Mouse (Mus musculus): ENCODE measurements at regions not wholly inside any gene's neighbourhood (a gene's known extent, or its start where the extent isn't known, plus 50 kb on each side); places are given as distances from the start of the nearest gene placed in this dataset.

DNA sequence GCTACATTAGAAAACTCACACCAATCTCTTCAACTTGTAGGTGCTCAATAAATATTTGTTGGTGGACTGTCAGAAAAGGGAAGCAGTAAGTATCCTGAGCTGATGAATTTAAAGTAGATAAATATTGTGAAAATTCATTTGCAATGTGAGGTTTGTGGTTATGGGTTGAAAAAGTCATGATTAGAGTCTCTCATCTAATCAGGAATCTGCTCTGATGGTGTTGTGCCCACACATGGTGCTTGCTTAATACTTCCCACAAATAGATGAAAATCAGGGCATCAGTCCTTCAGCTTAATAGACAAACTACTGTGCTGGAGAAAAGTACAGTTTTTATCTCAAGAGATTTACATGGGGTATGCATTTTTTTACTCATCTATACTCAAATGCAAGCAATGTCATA lies 59.9 kb downstream of the S1pr1 start:
- no peak for DNase-seq (ENCODE audit: low read depth, low spot score)

DNA sequence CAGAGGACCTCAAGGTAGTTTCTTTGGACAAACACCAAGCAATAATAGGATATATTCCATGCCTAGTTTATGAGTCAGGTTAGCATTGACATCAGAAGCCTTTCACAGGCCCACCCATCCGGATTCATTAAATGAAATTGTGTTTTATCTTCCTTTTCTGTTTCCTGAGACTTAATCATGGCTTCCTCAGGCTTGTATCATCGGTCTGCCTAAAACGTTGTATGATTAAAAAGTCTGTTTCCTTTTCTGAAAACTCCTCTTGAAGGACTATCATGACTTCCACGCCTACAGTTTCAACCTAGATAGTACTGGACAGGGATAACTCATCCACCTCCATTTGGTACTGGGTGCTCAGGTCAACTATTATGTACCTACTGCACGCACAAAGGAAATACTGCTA lies 62.6 kb downstream of the S1pr1 start:
- no peak for DNase-seq (ENCODE audit: low read depth, low spot score)

DNA sequence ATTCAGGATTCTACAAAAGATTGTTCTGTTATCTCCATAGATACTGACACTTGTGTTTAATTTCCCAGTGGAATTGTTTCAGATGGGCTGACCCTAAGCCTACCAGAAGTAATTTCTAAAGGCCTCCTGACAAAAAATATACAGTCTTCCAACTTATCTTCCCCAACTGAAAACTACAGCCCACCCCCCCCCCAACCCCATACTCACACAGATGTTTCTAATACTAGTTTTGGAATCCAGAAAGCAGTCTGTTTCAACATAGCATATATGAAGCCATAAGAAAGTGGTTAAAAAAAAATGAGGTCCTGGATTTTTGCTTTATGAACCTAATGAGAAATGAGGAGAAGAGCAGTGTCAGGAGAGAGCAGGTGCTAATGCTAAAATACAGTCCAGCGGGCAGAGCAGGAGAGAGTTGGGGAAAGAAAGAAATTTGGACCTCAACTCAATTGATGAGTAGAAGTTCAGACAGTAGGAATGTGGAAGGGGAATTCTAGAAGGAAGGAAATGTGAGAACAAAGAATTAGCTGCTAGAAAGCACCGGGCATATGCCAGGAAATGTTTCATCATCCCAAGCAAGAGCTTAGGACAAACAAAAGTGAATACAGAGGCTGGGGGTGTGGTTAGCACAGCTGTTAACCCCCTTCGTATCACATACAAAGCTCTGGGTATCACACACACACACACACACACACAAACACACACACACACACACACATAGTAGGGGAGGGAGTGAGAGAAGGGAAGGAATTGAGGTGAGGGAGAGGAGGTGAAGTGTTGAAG lies 65.3 kb downstream of the S1pr1 start:
- DNase-seq (ENCODE audit: low read depth, low spot score) = no peak

DNA sequence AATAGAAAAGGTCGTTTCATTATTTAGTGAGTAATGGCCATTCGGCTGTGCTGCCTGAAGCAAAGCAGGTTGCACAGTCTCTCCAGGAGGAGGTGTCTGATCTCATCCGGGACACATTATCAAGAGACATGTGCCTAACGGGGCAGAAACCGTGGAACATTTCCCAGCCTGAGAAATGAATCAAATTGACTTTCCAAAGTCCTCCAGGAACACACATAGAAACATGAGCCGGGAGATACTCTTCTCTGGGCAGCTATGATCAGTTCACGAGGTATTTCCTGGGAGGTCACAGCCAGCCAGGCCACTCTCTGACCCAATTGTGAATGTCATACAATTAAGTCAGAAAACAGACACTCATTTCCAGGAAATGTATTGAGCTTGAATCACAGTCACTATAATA lies 67.9 kb downstream of the S1pr1 start:
- no peak for DNase-seq (ENCODE audit: low read depth, low spot score)

DNA sequence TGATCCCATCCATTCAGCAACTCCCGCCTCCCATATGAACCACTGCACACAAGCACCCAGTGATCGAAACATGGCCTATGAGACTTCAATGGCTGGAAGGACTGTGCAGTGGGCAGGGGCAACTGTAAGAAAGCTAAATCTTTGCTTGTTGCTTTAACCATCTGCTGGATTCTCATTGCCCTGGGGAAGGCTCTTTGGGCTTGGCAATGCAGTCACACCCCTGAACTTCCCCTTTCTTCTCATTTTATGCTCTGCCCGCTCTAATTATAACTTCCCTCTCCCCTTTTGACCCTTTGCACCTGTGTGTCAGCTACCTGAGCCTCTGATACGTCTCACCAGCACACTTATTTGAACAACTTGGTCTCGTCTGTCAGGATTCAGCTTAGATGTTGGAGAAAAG lies 70.6 kb downstream of the S1pr1 start:
- peak; percentile 93 for DNase-seq (ENCODE audit: low read depth, low spot score)

DNA sequence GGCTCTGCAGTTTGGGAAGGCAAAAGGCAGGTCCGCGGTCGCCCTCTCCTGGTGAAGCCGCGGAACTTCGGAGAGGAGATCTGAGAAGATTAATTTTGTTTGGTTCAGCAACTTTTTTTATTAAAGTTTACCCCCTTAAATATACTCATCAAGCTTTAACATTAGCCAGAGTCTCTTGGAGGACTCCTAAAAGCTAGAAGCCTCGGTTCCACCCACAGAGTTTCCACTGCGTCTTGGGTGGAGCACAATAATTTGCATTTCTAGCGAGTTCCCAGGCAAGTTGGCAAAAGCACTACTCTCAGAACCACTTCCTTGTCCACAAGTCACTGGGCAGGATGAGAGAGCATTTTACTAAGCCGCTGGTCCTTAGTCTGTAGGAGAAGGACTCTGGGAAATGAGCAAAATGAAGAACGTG lies 72.0 kb downstream of the S1pr1 start:
- DNase-seq (ENCODE audit: low read depth, low spot score) = peak; percentile 87

DNA sequence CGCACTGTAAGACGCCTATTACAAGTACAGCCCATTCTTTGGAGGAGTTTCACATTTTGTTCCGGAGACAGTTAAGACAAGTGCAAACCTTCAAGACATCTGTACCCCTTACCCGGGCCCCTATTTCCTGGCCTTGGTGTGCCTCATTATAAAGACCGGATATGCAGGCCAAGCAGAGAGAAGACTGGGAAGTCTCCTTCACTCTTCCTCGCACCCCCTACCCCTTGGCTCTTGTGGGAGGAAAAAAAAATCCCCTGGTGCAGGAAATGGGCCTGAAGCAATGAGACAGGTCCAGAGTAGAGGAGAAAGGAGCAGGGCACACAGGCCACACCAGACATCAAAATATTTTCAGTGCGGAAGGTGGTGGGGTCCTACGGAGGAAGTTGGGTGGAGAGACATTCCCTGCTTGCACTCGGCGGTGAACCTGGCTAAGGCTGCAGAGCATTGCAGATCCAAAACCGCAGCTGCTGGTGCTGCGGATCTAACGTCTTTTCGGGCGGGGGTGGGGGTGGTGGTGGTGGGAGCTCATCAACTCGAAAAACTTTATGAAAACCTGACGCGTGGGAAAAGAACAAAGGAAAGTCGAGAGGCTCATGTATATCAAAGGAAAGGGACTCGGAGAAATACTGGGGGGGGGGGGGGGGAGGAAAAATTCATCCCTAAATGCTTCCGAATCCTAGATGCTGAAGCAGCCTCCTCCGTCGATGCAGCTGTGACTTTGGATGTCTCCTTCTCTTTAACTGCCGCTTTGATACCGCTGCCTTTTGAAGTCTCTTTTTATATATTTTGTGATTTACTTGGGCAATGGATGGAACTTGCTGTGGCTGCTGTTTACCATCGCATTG lies 72.6 kb downstream of the S1pr1 start:
- no peak for DNase-seq (ENCODE audit: low read depth, low spot score)

DNA sequence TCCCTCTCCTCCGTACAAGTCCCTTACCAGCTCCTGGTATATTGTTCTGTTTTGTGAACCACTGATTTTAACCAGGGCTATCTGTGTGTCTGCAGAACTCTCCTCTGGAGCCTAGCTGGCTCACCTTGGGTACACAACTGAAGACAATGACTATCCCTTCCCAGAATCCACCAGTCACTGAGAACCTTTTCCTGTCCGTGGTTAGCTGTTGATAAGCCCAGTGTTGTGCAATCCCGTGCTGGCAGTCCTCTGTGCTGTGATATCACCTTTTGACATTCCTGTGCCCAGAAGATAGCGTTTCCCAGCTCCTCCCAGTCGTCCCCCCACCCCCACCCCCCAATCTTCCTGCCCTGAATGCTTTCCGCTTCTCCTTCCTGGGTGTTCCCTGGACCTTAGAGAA lies 73.5 kb downstream of the S1pr1 start:
- no peak for DNase-seq (ENCODE audit: low read depth, low spot score)

DNA sequence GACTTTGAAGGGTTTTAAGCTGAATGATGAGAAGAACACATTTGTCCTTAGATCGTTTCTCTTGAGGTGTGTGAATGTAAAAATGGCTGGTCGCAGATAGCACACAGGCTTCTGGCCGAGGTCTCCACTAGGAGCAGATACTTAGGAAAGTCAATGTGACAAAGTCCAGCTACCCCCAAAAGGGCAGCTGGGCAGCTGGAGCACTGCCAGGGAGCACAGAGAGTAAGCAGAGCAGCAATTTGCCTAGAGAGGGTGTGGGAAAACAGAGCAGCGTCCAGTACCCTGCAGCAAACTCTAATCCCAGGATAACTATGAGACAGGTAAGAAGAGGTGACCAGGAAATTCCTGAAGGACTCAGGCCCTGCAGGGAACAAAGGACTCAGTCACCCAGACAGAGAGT lies 79.4 kb downstream of the S1pr1 start:
- no peak for DNase-seq (ENCODE audit: low read depth, low spot score)

DNA sequence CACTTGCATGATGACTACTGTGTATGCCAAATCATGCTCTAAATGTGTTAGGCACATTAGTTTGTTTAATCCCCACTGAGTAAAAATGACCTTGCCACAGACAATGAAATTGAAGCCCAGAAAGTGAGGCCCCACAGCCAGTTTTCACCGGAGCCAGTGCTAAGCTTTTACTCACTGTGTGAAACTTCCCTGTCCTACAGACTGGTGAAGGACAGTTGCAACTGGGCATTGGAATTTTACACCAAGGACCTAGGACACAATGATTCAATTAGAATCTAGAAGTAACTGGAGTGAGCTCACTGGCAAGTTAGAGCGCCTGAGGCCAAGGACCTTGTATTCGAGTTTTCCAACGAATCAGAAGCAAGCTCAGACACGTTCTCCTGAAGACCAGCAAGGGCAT lies 79.8 kb downstream of the S1pr1 start:
- DNase-seq (ENCODE audit: low read depth, low spot score) = no peak

DNA sequence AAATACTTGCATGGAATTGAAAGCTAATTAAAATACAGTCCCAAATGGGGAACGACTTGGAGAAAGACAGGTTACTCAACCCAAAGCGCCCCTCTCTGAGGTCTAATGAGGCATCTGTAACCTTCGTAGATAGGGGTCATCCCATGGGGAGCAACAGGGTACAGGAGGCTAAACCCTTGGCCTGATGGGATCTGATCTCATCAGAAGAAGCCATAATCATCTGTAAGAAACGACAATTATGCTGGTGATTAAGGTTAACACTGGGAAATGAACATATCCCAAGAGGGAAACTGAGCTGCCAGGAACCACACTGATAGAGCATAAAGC lies 82.5 kb downstream of the S1pr1 start:
- no peak for DNase-seq (ENCODE audit: low read depth, low spot score)

DNA sequence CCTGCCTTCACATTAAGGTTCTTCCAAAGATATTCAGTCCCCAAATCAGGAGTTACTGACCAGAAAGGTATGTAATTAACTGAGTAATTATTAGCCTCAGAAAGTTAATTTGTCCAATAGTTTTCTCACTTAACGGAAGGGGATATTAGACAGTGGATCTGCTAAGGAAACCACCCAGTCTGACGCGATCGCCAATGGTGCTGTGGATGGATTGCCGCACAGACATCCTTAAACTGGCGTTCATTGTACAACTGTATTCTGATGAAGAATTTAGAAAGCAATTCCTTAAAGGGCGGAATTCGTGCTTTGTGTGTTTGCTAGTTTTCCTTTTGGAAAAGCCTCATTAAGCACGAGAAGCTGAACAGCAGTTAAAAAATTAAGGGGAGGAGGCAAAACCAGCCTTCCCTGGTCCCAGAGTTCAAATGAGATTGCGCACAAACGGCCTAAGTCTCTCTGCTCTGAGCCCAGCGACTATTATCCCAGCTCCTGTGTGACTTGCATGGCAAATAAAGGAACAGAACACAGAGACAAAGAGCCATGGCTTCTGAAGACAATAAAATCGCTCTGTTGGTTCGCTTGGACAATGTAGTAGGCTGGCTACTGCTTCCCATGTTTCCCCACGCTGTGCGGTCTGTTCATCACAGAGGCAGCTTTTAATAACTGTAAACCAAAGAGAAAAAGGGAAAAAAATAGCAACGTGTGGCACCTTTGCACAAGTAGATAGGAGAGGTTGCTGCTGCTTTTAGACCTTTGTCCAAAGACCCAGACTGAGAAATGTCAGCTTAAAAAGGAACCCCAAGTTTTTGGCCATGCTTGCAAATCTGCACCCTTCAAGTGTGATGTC lies 83.1 kb downstream of the S1pr1 start:
- DNase-seq (ENCODE audit: low read depth, low spot score) = no peak

DNA sequence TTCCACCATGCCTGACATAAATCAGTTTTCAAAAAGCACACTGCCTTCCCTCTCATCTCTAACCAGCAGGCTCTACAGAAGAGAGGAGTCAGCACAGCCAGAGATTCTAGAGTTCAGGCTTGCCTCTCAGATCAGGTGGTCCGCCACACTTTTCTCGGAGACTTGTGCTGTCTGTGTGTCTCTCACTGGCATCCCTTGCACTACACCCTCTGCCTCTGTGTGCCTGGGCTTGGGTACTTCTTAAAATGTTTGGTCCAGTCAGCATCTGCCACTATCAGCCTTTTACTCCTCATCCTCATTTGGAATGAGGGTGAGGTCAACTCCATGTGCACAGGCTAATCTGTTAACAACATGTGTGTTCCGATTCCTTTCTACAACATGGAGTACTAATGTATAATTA lies 92.0 kb downstream of the S1pr1 start:
- no peak for DNase-seq (ENCODE audit: low read depth, low spot score)

DNA sequence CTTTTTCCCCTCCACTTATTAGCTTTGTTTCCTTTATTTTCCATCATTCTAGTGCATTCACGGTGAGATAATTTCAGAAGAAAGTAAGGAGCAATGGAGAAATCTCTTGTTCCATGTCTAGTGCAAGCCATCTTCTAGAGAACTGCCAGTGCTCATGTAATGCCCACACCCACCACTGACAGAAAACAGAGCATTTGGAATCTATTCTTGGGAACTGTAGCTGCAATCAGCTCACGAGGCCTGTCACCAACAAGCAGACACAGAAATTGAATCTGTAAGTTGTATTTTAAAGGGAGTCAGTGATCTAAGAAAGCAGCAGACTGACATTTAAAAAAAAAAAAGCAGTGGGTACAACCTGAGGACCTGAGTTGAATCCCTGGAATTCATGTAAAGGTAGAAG lies 92.6 kb downstream of the S1pr1 start:
- DNase-seq (ENCODE audit: low read depth, low spot score) = no peak

DNA sequence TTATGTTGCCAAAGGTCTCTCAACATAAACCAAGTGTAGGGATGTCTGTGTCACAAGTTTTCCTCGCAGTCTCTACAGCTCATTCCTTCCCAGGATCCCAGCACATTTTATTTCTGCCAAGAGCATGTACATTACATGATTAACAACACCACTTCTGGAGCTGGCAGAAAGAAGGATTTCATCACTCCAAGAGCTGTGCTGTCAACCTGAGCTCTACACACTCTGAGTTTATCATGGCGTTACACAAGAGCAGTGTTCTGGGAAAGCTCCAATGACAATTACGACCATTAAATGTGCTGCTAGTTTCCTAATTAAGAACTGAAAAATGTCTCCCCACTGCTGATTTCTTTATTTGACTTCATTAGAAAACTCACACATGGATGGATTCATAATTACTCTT lies 94.9 kb downstream of the S1pr1 start:
- DNase-seq (ENCODE audit: low read depth, low spot score) = no peak

DNA sequence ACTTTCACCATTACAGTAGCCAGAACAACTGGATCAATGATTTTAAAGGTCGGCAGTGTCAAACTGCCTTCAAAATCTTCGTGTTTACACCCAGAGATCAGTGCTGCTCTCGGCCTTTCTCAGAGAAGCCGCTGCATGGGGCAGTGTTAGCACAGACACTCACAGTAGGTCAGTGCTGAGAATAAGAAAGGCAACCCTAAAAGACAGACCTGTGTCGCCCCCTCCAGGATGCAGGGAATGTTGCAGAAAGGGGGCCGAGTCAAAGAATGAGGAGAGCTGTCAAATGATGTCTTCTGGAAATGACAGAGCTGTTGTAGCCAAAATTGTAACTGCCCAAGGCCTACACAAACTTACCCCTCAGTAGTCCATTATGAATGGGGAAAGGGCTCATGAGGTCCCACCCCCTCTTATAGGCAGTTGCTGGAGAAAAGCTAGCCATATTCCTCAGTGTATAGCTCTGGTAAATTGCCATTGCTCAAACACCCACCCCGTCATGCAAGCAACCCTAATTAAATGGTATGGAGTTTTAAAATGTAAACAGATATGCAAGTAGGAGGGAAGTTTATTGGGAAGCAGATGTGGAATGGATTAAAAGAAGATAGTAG lies 98.8 kb downstream of the S1pr1 start:
- peak; percentile 51 for DNase-seq (ENCODE audit: low read depth, low spot score)

DNA sequence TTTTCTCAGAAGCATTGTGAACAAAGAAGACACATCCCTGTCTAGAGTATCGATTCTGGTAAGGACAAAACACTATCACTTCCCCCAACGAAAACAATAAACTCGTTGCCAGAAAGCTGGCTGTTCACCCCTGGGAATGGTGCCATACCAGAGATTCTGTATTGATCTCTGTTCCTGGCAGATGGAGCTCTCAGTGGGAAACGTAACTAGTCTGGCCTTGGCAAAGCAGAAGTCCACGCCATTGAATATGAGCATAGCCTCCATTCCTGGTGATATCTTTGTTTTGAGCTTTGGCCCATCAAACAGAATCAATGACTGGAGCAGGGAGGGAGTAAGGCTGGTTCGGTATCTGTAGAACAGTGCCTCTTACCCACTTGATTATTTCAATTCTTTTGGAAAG lies 102.0 kb downstream of the S1pr1 start:
- DNase-seq (ENCODE audit: low read depth, low spot score) = no peak

DNA sequence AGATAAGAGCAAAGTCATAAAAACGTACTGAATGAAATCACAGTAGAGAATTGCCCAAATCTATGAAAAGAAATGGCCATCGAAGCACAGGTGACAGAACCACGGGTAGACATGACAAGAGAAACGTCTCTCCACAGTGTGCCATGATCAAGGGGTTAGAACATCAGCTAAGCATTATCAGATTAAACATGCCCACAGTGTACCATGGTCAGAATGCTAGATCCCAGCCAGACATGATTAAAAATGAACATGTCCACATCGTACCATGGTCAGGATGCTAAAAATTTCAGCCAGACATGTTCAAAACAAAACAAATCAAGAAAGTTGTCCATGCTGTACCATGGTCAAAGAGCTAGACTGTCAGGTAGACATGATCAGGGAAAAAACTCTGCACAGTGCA lies 106.8 kb downstream of the S1pr1 start:
- DNase-seq (ENCODE audit: low read depth, low spot score) = no peak

DNA sequence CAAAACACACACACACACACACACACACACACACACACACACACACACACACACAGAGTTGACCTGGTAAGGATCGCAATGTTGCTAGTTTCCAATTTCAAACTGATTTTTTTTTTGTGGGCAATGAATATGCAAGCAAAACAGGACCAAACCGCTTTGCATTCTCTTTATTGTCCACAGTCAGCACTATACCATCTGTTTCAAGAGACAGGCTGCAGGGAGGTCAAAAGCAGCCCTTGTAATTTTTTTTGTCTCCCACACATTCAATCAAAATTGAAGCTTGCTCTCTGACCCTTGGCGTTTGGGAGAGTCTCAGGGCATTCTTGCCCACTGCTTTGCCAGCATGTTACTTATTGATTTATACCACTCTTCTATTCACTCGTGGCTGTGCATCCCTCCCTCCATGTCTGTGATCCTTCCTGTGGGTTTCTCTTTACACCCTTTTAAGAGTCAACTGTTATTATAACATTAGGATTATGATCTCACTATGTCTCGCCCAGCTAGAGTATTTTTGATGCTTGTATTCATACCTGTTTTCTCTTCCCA lies 110.1 kb downstream of the S1pr1 start:
- no peak for DNase-seq (ENCODE audit: low read depth, low spot score)

DNA sequence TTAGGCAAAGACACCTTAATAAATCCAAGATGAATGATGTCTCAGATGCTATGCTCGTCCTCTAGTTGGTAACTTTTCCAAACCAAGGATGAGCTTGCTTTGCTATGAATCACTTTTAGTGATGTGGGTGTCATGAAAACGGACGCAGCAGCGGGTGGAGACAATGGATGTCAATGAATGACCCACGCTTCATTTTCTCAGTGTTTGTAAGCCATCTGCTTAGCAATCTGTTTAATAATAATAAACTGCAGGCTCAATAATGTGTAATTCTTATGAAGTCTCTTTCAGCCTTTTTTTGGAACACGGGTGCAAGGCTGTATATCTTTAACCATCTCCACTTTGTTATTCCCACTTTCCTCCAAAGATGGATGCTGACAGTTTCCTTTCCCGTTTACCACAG lies 110.6 kb downstream of the S1pr1 start:
- no peak for DNase-seq (ENCODE audit: low read depth, low spot score)

DNA sequence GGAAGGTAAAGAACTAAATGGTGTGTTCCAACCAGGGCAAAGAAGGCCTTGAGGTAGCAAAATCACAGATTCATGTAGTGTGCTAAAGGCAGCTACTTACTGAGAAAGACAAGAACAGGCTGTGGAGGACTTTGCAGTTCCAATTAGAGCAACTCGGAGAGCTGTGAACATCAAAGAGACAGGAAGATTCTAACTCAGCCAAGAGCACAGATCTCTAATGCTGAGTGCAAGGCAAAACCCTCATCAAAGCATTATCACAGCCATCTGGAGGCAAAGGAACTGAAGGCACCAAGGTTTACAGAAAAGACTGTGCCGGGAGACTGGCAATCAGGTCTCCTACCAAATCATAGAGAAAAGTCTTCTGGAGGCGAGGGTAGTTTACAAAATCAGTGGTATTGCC lies 111.1 kb downstream of the S1pr1 start:
- DNase-seq (ENCODE audit: low read depth, low spot score) = no peak

DNA sequence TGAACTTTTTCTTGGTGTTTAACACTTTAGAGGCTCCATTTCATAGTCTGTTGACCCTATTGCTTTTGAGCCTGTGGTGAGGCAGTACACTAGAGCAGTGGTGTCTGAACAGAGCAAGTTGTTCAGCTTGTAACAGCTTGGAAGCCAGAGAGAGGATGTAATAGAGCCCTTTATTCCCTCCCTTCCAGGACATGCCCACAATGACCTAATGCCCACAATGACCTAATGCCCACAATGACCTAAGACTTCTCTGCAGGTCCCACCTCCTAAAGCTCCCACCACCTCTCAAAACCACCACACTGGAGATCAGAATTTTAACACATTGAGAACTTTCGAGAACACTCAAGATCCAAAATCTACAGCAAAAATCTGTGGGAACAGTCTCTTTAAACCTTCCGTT lies 115.6 kb downstream of the S1pr1 start:
- DNase-seq (ENCODE audit: low read depth, low spot score) = no peak

Data from A20 (cell line).